Mouse (Mus musculus) stomach, postnatal 0 days (tissue): ENCODE measurements around the gene Map4k4.

Experiments used
- CTCF ChIP-seq: IDR thresholded peaks from 2 replicates; pipeline ENCODE4 v1.5.1; 2016; ENCODE audit warnings: antibody characterized with exemption, low read depth, mild to moderate bottlenecking, moderate library complexity
- EP300 ChIP-seq: optimal IDR thresholded peaks from 2 replicates; pipeline ENCODE3; 2016; ENCODE audit warnings: antibody characterized with exemption

DNA sequence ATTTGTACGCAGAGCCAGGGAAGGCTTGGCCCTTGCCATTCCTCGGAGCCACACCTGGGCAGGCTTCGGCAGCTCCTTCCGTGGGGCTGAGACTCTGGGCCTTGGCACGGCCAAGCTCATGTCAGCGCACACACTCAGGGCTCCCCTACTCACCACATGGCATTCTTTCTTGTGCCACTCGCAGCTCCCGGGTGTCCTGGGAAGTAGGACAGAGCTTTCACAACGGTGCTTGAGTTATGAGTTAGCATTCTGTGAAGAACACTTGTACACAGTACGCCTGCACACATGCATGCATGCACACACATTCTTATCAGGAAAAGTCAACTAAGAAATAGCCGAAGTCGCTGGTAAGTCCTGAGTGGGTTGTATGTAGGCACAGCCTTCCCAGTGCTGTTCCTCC, 38.7 kb downstream of the Map4k4 start:
- TF ChIP-seq EP300 (no peak), CTCF (no peak)
